Mouse (Mus musculus) limb, embryonic 12.5 days (tissue): ENCODE results near the gene Capn2. TPM values are rescaled to one million over a fixed set of nuclear protein-coding genes. Genes with fewer than 3 reads are reported as not detected.
A peak's percentile ranks its signal among the peaks of the same experiment; 100 is the strongest.

ENCODE experiments used
- ATAC-seq: fragments of 200-750 bp; cut with Nextera tagmentation; 2 replicates; pipeline ENCODE4 v1.8.0; 2017; ENCODE audit warnings: low read depth, moderate TSS enrichment; ENCODE audit not compliant: insufficient number of reproducible peaks, insufficient read depth, low FRiP score, low TSS enrichment
- H3K27ac ChIP-seq: fragments of 300-500 bp; sonication (generic); 2 replicates; pipeline ENCODE4 v1.5.1; 2016; ENCODE audit warnings: mild to moderate bottlenecking, moderate library complexity
- H3K27me3 ChIP-seq: fragments of 300-500 bp; sonication (generic); 2 replicates; pipeline ENCODE4 v1.6.1; 2016; ENCODE audit warnings: mild to moderate bottlenecking, moderate library complexity
- H3K36me3 ChIP-seq: fragments of 300-500 bp; sonication (generic); 2 replicates; pipeline ENCODE4 v1.6.1; 2016; ENCODE audit warnings: mild to moderate bottlenecking, moderate library complexity
- H3K4me1 ChIP-seq: fragments of 300-500 bp; sonication (generic); replicated peaks from 2 replicates; pipeline ENCODE4 v1.6.1; 2016
- H3K4me2 ChIP-seq: fragments of 300-500 bp; sonication (generic); 2 replicates; pipeline ENCODE4 v1.6.1; 2016; ENCODE audit warnings: mild to moderate bottlenecking, moderate library complexity
- H3K4me3 ChIP-seq: fragments of 300-500 bp; sonication (generic); replicated peaks from 2 replicates; pipeline ENCODE4 v1.5.1; 2016; ENCODE audit warnings: mild to moderate bottlenecking
- H3K9ac ChIP-seq: fragments of 300-500 bp; sonication (generic); replicated peaks from 2 replicates; pipeline ENCODE4 v1.6.1; 2016; ENCODE audit warnings: mild to moderate bottlenecking, moderate library complexity
- H3K9me3 ChIP-seq: fragments of 300-500 bp; sonication (generic); 2 replicates; pipeline ENCODE4 v1.6.1; 2016; ENCODE audit warnings: mild to moderate bottlenecking, moderate library complexity
- WGBS: fragments of 180-500 bp; shearing (Covaris S2); methylation state at CpG from one replicate; pipeline ENCODE4 v1.1.7; 2016; 5-methylcytosine and 5-hydroxymethylcytosine counted together
- polyA plus RNA-seq: library from polyadenylated mRNA; unstranded; fragments of >200 nt; fragmentation: Nextera tagmentation; extraction: Ambion mirVana; gene quantifications from 2 replicates; pipeline ENCODE4 v1.2.1, GENCODE M21; 2016

Capn2 gene
- polyA plus RNA-seq, 1 experiment from 2014 or later = 134 TPM

DNA sequence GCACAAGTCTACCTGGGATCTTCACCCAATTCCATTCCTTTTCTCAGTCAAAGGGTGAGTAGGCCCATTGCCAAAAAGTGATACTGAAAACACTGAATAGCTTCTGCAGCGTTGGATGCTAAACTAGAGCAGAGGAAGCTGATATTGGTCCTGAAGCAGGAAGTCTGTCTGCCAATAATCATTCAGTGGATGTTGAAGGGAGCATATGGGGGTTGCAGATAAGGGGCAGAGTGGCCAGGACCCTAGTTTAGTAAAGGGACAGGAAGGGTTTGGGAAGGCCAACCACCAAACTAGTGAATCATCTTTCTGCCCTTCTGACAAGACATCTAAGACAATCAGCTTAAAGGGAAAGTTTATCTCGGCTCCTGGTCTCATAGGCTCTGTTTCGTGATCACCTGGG, 6.3 kb upstream of the Capn2 start:
- H3K4me3 ChIP-seq = no peak overlapping the region
- H3K36me3 ChIP-seq = no peaks in the 10 kb centered on the region

GRCm38 (mm10) chr1:182522961-182523360, 5.6 kb upstream of the Capn2 start:
- no peak overlapping the region for H3K4me2 ChIP-seq
- H3K9ac ChIP-seq = no peak overlapping the region
- H3K27ac ChIP-seq = no peak overlapping the region
- WGBS = 81% methylated on average over 5 of the region's 5 CpGs
- H3K36me3 ChIP-seq = no peaks in the 10 kb centered on the region
- peaks cover 17% of the 10 kb centered on the region for H3K27me3 ChIP-seq
- H3K9me3 ChIP-seq = no peaks in the 10 kb centered on the region
- no peak overlapping the region for H3K4me3 ChIP-seq
- no peak for ATAC-seq
- peaks cover 36% of the 10 kb centered on the region for H3K4me1 ChIP-seq

More for the DNA sequence above, 6.3 kb upstream of the Capn2 start:
- H3K27ac ChIP-seq = no peak overlapping the region
- H3K9me3 ChIP-seq = no peaks in the 10 kb centered on the region
- H3K9ac ChIP-seq = no peak overlapping the region
- whole genome bisulfite sequencing = 91% methylated on average over 3 of the region's 3 CpGs
- peaks cover 43% of the 10 kb centered on the region for H3K4me1 ChIP-seq
- H3K4me2 ChIP-seq = no peak overlapping the region
- peaks cover 25% of the 10 kb centered on the region for H3K27me3 ChIP-seq
- no peak for ATAC-seq

DNA sequence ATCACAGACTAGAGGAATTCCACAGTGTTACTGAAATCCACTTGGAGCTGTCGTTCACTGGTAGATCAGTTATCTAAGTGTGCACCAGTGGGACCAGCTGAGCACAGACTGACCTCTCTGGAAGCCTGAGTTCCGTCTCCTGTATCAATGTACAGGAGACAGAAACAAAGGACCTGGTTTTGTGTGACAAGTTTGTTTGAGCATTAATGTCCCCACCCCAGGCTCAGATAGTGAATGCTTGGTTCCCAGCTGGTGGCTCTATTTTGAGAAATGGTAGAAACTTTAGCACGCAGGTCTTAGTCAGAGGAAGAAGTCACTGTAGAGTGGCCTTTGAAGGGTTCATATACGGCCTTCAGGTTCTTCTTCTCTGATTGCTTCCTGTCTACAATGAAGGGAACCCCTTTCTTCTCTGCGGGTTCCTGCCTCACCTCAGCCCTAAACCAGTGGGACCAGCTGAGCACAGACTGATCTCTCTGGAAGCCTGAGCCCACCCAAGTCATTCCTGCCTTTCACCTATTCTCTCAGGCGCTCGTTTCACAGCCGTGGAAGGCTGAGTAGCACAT, 3.6 kb upstream of the Capn2 start:
- H3K4me1 ChIP-seq = peaks cover 31% of the 10 kb centered on the region
- no peak overlapping the region for H3K9ac ChIP-seq
- no peaks in the 10 kb centered on the region for H3K36me3 ChIP-seq
- no peaks in the 10 kb centered on the region; the same call in 1 of the 2 replicates for H3K27me3 ChIP-seq
- peak overlapping the region; percentile 37; the same call in 1 of the 2 replicates for H3K4me2 ChIP-seq
- H3K27ac ChIP-seq = peak overlapping the region; percentile 90
- ATAC-seq = no peak
- no peak overlapping the region for H3K4me3 ChIP-seq
- H3K9me3 ChIP-seq = no peaks in the 10 kb centered on the region
- 61% methylated on average over 8 of the region's 8 CpGs for WGBS

DNA sequence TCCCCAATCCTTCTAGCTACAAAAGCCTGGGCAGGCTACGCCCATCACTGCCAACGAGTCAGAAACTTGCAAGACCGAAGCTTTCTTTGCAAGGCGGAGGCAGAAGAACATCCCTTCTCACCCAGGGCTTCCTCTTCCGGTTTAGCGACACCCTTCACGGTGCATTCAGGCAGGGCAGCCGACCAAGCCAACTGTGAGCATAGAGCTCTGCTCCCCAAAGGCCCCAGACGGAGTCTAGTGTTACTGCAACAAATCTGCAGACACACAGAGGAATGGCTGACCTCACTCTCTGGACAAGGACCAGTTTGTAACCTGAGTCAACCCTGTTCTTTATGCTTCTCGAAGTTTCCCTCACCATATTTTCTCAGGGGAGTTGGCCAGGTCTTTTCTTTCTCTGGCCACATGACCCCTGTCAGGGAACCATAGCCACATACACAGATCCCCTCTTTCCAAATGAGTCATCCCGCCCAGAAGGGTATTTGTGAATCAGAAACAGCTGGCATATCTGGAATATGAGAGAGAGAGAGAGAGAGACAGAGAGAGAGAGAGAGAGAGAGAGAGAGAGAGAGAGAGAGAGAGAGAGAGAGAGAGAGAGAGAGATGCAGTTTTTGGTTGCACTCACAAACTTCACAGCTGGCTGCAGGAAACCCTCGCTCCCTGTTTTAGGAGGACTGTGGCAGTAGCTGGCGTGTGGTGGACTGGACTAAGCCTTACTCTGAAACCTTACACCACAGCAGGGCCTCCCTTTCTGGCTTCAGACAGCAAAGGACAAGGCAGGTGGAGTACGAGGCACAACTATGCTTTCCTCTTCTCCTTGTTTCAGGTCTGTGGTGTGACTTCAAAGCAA, 2.9 kb upstream of the Capn2 start:
- 10% methylated on average over 14 of the region's 14 CpGs for WGBS
- Histone ChIP-seq H3K9ac (no peak overlapping the region), H3K4me2 (peak overlapping the region; percentile 37), H3K27ac (peak overlapping the region; percentile 90), H3K4me1 (peaks cover 38% of the 10 kb centered on the region), H3K36me3 (peaks cover under 1% of the 10 kb centered on the region; the same call in 1 of the 2 replicates), H3K27me3 (no peaks in the 10 kb centered on the region), H3K9me3 (no peaks in the 10 kb centered on the region), H3K4me3 (no peak overlapping the region)
- ATAC-seq = peak; percentile 70

DNA sequence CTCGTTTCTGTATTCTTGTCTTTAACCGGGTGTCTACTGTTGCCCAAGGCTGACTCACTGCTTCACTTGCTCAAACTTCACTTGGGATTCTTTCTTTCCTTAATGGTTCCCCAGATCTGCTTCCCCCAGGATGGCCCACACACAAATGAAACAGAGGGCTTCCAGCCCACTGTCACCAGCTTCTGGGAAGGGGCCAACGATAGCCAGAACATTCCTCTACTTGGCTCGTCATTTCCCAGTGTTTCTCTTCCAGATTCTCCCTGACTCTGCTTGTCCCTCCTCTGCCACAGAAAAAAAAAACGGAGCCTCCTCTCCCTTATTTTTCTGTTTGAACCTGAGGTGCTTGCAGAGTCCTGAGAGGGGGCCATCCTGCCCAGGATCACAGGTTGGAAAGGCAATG, 1.9 kb upstream of the Capn2 start:
- Histone ChIP-seq H3K36me3 (peaks cover 10% of the 10 kb centered on the region; the same call in 1 of the 2 replicates), H3K4me1 (peaks cover 41% of the 10 kb centered on the region), H3K4me2 (peak overlapping the region; percentile 37; the same call in 1 of the 2 replicates), H3K27me3 (no peaks in the 10 kb centered on the region), H3K9me3 (no peaks in the 10 kb centered on the region), H3K4me3 (no peak overlapping the region), H3K9ac (no peak overlapping the region), H3K27ac (peak overlapping the region; percentile 90)
- ATAC-seq = no peak
- 75% methylated on average over 5 of the region's 5 CpGs for WGBS

DNA sequence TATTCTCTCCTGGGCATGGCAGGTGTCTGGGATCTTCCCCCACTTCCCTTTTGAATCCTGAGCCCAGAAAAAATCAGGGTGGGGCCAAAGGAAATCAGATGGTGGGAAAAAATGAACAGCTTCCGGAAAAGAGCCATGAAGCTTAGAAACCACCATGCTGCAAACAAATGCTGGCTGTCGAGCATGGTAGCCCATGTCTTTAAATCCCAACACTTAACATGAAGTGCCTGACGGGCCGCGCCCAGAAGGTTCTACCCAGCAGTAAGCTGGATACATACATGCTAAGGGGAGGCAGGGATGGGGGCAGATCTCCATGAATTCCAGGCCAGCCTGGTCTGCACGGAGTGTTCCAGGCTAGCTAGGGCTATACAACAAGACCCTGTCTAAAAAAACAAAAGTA, 1.4 kb upstream of the Capn2 start:
- no peaks in the 10 kb centered on the region for H3K27me3 ChIP-seq
- H3K9ac ChIP-seq = no peak overlapping the region
- ATAC-seq = no peak
- H3K4me2 ChIP-seq = no peak overlapping the region
- H3K4me1 ChIP-seq = peaks cover 41% of the 10 kb centered on the region
- 85% methylated on average over 6 of the region's 6 CpGs for WGBS
- H3K9me3 ChIP-seq = no peaks in the 10 kb centered on the region
- H3K4me3 ChIP-seq = no peak overlapping the region
- H3K36me3 ChIP-seq = peaks cover 13% of the 10 kb centered on the region; the same call in 1 of the 2 replicates
- no peak overlapping the region for H3K27ac ChIP-seq

GRCm38 (mm10) chr1:182518143-182518680, 804 bp upstream of the Capn2 start:
- H3K4me2 ChIP-seq = peak overlapping the region; percentile 74
- ATAC-seq = no peak
- no peaks in the 10 kb centered on the region for H3K27me3 ChIP-seq
- H3K4me1 ChIP-seq = peaks cover 41% of the 10 kb centered on the region
- WGBS = 56% methylated on average over 10 of the region's 10 CpGs
- H3K9ac ChIP-seq = no peak overlapping the region
- H3K27ac ChIP-seq = no peak overlapping the region
- H3K9me3 ChIP-seq = no peaks in the 10 kb centered on the region
- peaks cover 19% of the 10 kb centered on the region; the same call in 1 of the 2 replicates for H3K36me3 ChIP-seq
- no peak overlapping the region for H3K4me3 ChIP-seq

DNA sequence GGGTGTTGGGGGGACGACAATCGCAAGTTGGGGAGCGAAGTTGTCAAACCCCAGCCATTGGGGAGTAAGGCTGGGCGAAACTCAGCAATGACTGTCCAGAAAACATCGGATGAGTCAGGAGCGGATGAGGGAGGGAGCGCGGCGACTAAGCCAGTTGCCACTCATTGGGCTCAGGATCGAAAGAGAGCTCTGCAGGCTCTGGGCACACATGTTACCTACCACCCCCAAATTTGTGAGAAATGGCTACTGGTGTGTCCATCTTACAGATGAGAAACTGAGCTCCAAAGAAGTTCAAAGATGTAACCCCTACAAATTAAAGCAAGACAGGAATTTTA, 236 bp upstream of the Capn2 start:
- Histone ChIP-seq H3K4me1 (peaks cover 41% of the 10 kb centered on the region), H3K4me3 (peak overlapping the region; percentile 82), H3K27me3 (no peaks in the 10 kb centered on the region), H3K9ac (peak overlapping the region; percentile 94), H3K9me3 (no peaks in the 10 kb centered on the region), H3K27ac (peak overlapping the region; percentile 91), H3K4me2 (peak overlapping the region; percentile 74), H3K36me3 (peaks cover 22% of the 10 kb centered on the region; the same call in 1 of the 2 replicates)
- no peak for ATAC-seq
- WGBS = under 1% methylated on average over 10 of the region's 10 CpGs

DNA sequence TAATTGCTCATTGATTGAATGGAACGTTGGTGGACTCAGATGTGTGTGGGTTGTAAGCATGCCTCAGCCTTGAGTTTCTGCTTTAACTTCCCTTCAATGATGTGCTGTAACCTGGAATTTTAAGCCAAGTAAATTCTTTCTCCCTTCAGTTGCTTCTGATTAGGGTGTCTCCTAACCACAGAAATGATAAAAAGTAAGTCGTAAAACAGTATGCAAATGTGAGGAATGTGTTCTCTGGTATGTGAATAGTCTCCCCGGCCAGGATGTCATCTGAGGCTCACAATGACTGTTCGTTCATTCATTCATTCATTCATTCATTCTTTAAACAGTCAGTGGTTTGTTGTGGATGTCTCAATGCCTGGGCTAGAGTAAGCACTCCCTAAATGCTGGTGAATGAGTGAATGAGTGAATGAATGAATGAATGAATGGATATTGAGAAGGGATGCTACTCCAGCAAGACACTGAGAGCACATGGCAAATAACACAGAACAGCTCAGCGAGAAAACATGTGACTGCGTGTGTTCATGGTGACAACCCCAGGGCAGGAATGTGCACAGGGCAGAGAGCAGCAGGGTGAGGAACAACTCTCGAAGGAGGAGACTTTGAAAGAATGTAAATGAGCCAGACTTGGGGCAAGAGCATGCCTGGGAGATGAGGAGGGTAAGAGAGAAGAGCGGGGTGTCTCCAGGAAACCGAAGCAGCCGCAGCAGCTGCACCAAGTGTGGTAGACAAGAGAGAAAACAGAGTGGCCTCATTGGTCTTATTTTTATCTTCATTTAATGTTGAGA, 2.4 kb downstream of the Capn2 start:
- Histone ChIP-seq H3K27ac (no peak overlapping the region), H3K4me2 (peak overlapping the region; percentile 74; the same call in 1 of the 2 replicates), H3K4me3 (no peak overlapping the region), H3K36me3 (peaks cover 47% of the 10 kb centered on the region), H3K9me3 (no peaks in the 10 kb centered on the region), H3K27me3 (no peaks in the 10 kb centered on the region), H3K4me1 (peaks cover 23% of the 10 kb centered on the region), H3K9ac (no peak overlapping the region)
- WGBS = 89% methylated on average over 10 of the region's 10 CpGs
- ATAC-seq = no peak

DNA sequence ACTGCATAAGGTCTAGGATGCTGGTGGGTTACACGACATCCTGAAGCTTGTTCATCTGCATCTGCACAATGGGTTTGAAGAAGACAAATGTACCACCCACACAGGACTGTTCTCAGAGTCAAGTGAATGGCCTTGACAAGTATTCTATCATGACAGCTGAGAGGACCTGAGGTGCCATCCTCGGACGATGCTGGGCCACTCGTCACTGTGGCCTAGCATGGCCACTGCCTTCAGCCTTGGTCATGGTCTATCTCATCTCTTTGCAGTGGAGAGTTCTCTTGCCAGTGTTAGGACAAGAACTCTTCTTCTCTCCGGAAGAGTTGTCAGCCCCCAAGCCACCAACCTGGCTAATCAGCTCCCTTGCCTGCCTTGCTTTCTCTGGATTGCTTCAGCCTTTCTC, 3.7 kb downstream of the Capn2 start:
- peaks cover 59% of the 10 kb centered on the region for H3K36me3 ChIP-seq
- H3K27ac ChIP-seq = no peak overlapping the region
- no peak overlapping the region for H3K4me3 ChIP-seq
- no peaks in the 10 kb centered on the region for H3K9me3 ChIP-seq
- H3K27me3 ChIP-seq = no peaks in the 10 kb centered on the region
- 90% methylated on average over 5 of the region's 5 CpGs for WGBS
- ATAC-seq = no peak
- H3K4me1 ChIP-seq = peaks cover 15% of the 10 kb centered on the region
- no peak overlapping the region for H3K9ac ChIP-seq
- no peak overlapping the region for H3K4me2 ChIP-seq

- H3K4me2 ChIP-seq = no peak overlapping the region
- no peak overlapping the region for H3K4me3 ChIP-seq
- no peak overlapping the region for H3K27ac ChIP-seq
- 84% methylated on average over 5 of the region's 5 CpGs for WGBS
- peaks cover 15% of the 10 kb centered on the region for H3K4me1 ChIP-seq
- no peak for ATAC-seq
- H3K9me3 ChIP-seq = no peaks in the 10 kb centered on the region
- H3K36me3 ChIP-seq = peaks cover 63% of the 10 kb centered on the region
- H3K9ac ChIP-seq = no peak overlapping the region
- no peaks in the 10 kb centered on the region for H3K27me3 ChIP-seq
Measured at GRCm38 (mm10) chr1:182512901-182513410, 4.5 kb downstream of the Capn2 start.
